Mouse (Mus musculus) frontal cortex, postnatal 25 days (tissue): ENCODE measurements around the gene Gm9268.
"Not testable (repeated sequence)": the region's sequence is repeated elsewhere in the genome, so short reads cannot be mapped to it uniquely, and the experiment has no call there.

Experiments used
- DNase-seq, 2 experiments: peaks; one replicate each; pipeline ENCODE4 v3.0.0; 2022; ENCODE audit warnings: low spot score in 2 of 2

Gm9268 gene

GRCm38 (mm10) chr7:43018465-43018864, at the start of gene Gm9268:
Gm9268 (plus strand) TSS chr7:43018765.
- not testable (repeated sequence) for DNase-seq

- no peak for DNase-seq
These were observed 38.5 kb upstream of the Gm9268 start for GRCm38 (mm10) chr7:42980098-42980497.

- DNase-seq = no peak
These were observed 37.8 kb upstream of the Gm9268 start for GRCm38 (mm10) chr7:42980739-42981138.

GRCm38 (mm10) chr7:43077831-43078230, 59.3 kb downstream of the Gm9268 start:
- DNase-seq = no peak
